Mouse (Mus musculus) liver, postnatal 0 days (tissue): ENCODE results near the gene Gfer. TPM values are rescaled to one million over a fixed set of nuclear protein-coding genes. Genes with fewer than 3 reads are reported as not detected.

Source experiments
- ATAC-seq: fragments of 200-750 bp; cut with Nextera tagmentation; 2 replicates; pipeline ENCODE4 v1.8.0; 2017; ENCODE audit warnings: mild to moderate bottlenecking, moderate library complexity
- DNase-seq: peaks from one replicate; pipeline ENCODE4 v3.0.0-alpha.2; 2016
- H3K27ac ChIP-seq: fragments of 300-500 bp; sonication (generic); 2 replicates; pipeline ENCODE4 v1.5.1; 2014; ENCODE audit warnings: antibody characterized with exemption, moderate library complexity, mild to moderate bottlenecking, low read depth
- H3K27me3 ChIP-seq: fragments of 300-500 bp; sonication (generic); 2 replicates; pipeline ENCODE4 v1.6.1; 2014; ENCODE audit warnings: low read length, control low read depth, mixed read lengths; ENCODE audit not compliant: insufficient read depth
- H3K36me3 ChIP-seq: fragments of 300-500 bp; sonication (generic); replicated peaks from 2 replicates; pipeline ENCODE4 v1.6.1; 2014; ENCODE audit warnings: mild to moderate bottlenecking, control low read depth, low read length, moderate library complexity, mixed read lengths; ENCODE audit not compliant: insufficient read depth
- H3K4me1 ChIP-seq: fragments of 300-500 bp; sonication (generic); 2 replicates; pipeline ENCODE4 v1.6.1; 2014; ENCODE audit warnings: antibody characterized with exemption, mild to moderate bottlenecking, control low read depth; ENCODE audit not compliant: insufficient read depth
- H3K4me2 ChIP-seq: fragments of 300-500 bp; sonication (generic); 2 replicates; pipeline ENCODE4 v1.6.1; 2014; ENCODE audit warnings: low read depth, mild to moderate bottlenecking, low read length, moderate library complexity, mixed read lengths
- H3K4me3 ChIP-seq: fragments of 300-500 bp; sonication (generic); 2 replicates; pipeline ENCODE4 v1.5.1; 2014; ENCODE audit warnings: low read depth, low read length
- H3K9ac ChIP-seq: fragments of 300-500 bp; sonication (generic); replicated peaks from 2 replicates; pipeline ENCODE4 v1.6.1; 2014; ENCODE audit warnings: mild to moderate bottlenecking, moderate library complexity
- H3K9me3 ChIP-seq: fragments of 300-500 bp; sonication (generic); 2 replicates; pipeline ENCODE4 v1.6.1; 2016; ENCODE audit warnings: mild to moderate bottlenecking, control low read depth, low read length, mixed read lengths
- CTCF ChIP-seq: sonication (generic); IDR thresholded peaks from 2 replicates; pipeline ENCODE4 v1.5.1; 2016; ENCODE audit warnings: antibody characterized with exemption, low read depth
- EP300 ChIP-seq: IDR thresholded peaks from 2 replicates; pipeline ENCODE4 v1.6.1; 2016; ENCODE audit warnings: antibody characterized with exemption, low read depth, mild to moderate bottlenecking
- WGBS: fragments of 180-500 bp; shearing (Covaris S2); extraction: QIAGEN DNeasy Blood & Tissue Kit; methylation state at CpG from one replicate; pipeline ENCODE4 v1.1.7; 2014; ENCODE audit not compliant: insufficient replicate concordance; 5-methylcytosine and 5-hydroxymethylcytosine counted together
- polyA plus RNA-seq: library from polyadenylated mRNA; unstranded; fragments of >200 nt; fragmentation: Nextera tagmentation; extraction: Ambion mirVana; gene quantifications from 2 replicates; pipeline ENCODE4 v1.2.1, GENCODE M21; 2015

Gene Gfer
- polyA plus RNA-seq, 1 experiment from 2014 or later, result 46.5 TPM

DNA sequence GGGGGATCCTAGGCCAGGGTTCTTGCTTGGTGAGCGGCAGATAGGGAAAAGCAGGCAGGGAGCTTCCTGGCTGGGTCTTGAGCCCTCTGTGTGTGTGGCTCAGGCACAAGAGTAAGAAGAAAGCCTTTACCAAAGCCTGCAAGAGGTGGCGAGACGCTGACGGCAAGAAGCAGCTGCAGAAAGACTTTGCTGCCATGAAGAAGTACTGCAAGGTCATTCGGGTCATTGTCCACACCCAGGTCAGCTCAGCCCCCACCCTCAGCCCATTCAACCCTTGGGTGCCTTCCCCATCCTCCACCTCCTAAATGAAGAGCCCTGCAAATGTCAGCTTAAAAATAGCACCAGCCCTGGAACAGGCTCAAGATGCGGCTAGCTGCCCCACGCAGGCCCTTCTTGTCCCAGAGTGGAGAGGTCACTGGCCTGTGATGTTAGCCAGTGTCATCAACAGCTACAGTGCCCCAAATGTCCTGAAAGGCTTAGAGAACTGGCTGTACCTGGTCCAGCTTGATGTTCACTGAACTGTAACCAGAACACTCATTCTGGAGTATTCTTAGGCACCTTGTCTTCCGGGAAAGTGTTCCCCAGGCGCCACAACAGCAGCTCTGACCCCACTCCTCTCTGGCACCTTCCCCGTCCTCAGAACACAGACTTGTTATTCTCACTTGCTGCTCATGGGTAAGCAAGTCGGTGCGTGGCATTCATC is 36.4 kb upstream of the Gfer start:
- peaks cover 15% of the 10 kb centered on the region for H3K4me1 ChIP-seq
- H3K36me3 ChIP-seq, result no peaks in the 10 kb centered on the region
- H3K27me3 ChIP-seq, result no peaks in the 10 kb centered on the region
- ATAC-seq (no peak), DNase-seq (no peak)
- no peaks in the 10 kb centered on the region for H3K9me3 ChIP-seq
- TF ChIP-seq EP300 (no peak), CTCF (no peak)
- H3K4me2 ChIP-seq, result no peak overlapping the region
- no peak overlapping the region for H3K4me3 ChIP-seq
- WGBS, result 77% methylated on average over 12 of the region's 12 CpGs
- no peak overlapping the region for H3K27ac ChIP-seq
- H3K9ac ChIP-seq, result no peak overlapping the region

GRCm38 (mm10) chr17:24730787-24731186 is 34.8 kb upstream of the Gfer start:
- no peak for TF ChIP-seq CTCF
- TF ChIP-seq EP300, result no peak
- 80% methylated on average over 14 of the region's 14 CpGs for WGBS

GRCm38 (mm10) chr17:24729067-24729466 is 33.1 kb upstream of the Gfer start:
- TF ChIP-seq CTCF (no peak), EP300 (no peak)
- peaks cover 3% of the 10 kb centered on the region; the same call in 1 of the 2 replicates for H3K4me1 ChIP-seq
- no peaks in the 10 kb centered on the region for H3K27me3 ChIP-seq
- DNase-seq (no peak), ATAC-seq (no peak)
- no peak overlapping the region for H3K4me3 ChIP-seq
- no peak overlapping the region for H3K27ac ChIP-seq
- H3K9ac ChIP-seq, result no peak overlapping the region
- 76% methylated on average over 6 of the region's 6 CpGs for WGBS
- H3K36me3 ChIP-seq, result no peaks in the 10 kb centered on the region
- H3K9me3 ChIP-seq, result no peaks in the 10 kb centered on the region
- no peak overlapping the region for H3K4me2 ChIP-seq

More at GRCm38 (mm10) chr17:24730787-24731186, 34.8 kb upstream of the Gfer start:
- Histone ChIP-seq H3K27ac (no peak overlapping the region), H3K27me3 (no peaks in the 10 kb centered on the region), H3K9me3 (no peaks in the 10 kb centered on the region), H3K4me1 (peaks cover 7% of the 10 kb centered on the region), H3K4me2 (no peak overlapping the region), H3K4me3 (no peak overlapping the region), H3K36me3 (no peaks in the 10 kb centered on the region), H3K9ac (no peak overlapping the region)
- ATAC-seq (no peak), DNase-seq (no peak)

DNA sequence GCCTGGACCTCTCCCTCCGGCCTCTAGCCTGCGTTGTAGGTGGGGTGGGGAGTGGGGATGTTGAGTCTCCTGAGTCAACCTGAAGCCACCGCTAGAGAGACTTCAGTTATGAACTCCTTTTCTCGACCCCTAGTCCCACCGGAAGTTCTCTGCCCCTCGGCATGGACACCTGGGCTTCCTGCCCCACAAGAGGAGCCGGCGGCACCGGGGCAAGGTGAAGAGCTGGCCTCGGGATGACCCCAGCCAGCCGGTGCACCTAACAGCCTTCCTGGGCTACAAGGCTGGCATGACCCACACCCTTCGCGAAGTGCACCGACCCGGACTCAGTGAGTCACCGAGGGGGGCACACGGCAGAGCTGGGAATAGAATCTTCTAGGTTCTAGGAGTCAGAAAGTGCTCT is 32.2 kb upstream of the Gfer start:
- ATAC-seq, result no peak
- Histone ChIP-seq H3K9me3 (no peaks in the 10 kb centered on the region), H3K36me3 (no peaks in the 10 kb centered on the region), H3K9ac (no peak overlapping the region; the same call in 1 of the 2 replicates), H3K4me1 (peaks cover 8% of the 10 kb centered on the region), H3K27me3 (no peaks in the 10 kb centered on the region), H3K4me3 (no peak overlapping the region), H3K4me2 (no peak overlapping the region), H3K27ac (no peak overlapping the region)
- 72% methylated on average over 16 of the region's 17 CpGs for WGBS
- no peak for DNase-seq
- TF ChIP-seq EP300 (no peak), CTCF (no peak)

GRCm38 (mm10) chr17:24727618-24728017 is 31.7 kb upstream of the Gfer start, which contains the start of gene Rpl3l:
TSS of gene Rpl3l (plus strand) at chr17:24727820.
- DNase-seq, result no peak
- WGBS, result 75% methylated on average over 2 of the region's 2 CpGs
- Histone ChIP-seq H3K9me3 (no peaks in the 10 kb centered on the region), H3K36me3 (peaks cover under 1% of the 10 kb centered on the region; the same call in 1 of the 2 replicates), H3K9ac (no peak within 1 kb of the TSS; the same call in 1 of the 2 replicates), H3K4me2 (no peak within 1 kb of the TSS), H3K27me3 (no peaks in the 10 kb centered on the region), H3K4me1 (peaks cover 14% of the 10 kb centered on the region), H3K27ac (no peak within 1 kb of the TSS), H3K4me3 (no peak within 1 kb of the TSS)
- ATAC-seq, result no peak
- TF ChIP-seq CTCF, result no peak
- TF ChIP-seq EP300, result no peak

DNA sequence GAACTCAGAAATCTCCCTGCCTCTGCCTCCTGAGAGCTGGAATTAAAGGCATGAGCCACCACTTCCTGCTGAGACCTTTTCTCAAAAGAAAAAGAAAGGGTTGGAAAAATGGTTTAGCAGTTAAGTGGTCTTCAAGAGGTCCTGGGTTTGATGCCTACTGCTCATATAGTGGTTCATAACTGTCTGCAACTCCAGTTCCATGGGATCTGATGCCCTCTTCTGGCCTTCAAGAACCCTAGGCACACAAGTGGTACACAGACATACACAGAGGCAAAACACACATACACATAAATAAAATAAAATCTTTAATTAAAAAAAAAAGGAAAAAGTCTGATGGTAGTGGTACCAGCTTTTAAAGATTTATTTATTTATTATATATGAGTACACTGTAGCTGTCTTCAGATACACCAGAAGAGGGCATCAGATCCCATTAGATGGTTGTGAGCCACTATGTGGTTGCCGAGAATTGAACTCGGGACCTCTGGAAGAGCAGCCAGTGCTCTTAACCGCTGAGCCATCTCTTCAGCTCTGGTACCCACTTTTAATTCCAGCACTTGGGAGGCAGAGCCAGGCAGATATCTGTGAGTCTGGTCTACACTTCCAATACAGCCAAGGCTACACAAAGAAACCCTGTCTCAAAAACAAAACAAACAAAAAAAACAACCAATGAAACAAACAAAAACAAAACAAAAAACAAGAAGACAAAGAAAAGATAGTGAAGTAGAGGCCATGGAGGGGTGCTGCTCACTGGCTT is 29.9 kb upstream of the Gfer start:
- DNase-seq (no peak), ATAC-seq (no peak)
- peaks cover 25% of the 10 kb centered on the region for H3K4me1 ChIP-seq
- H3K9ac ChIP-seq, result no peak overlapping the region
- H3K36me3 ChIP-seq, result peaks cover 16% of the 10 kb centered on the region
- no peak overlapping the region for H3K4me2 ChIP-seq
- TF ChIP-seq EP300, result no peak
- 0 out of 2 replicates have a peak, but pooled peaks have one; percentile 20 for TF ChIP-seq CTCF
- H3K27me3 ChIP-seq, result no peaks in the 10 kb centered on the region
- 78% methylated on average over 3 of the region's 3 CpGs for WGBS
- no peaks in the 10 kb centered on the region for H3K9me3 ChIP-seq
- H3K27ac ChIP-seq, result no peak overlapping the region
- H3K4me3 ChIP-seq, result no peak overlapping the region
